Mouse (Mus musculus) stomach, postnatal 0 days (tissue): ENCODE data around the gene Tespa1.

Source experiments
- CTCF ChIP-seq: IDR thresholded peaks from 2 replicates; pipeline ENCODE4 v1.5.1; 2016; ENCODE audit warnings: antibody characterized with exemption, low read depth, mild to moderate bottlenecking, moderate library complexity
- EP300 ChIP-seq: optimal IDR thresholded peaks from 2 replicates; pipeline ENCODE3; 2016; ENCODE audit warnings: antibody characterized with exemption

- no peak for TF ChIP-seq CTCF
- no peak for TF ChIP-seq EP300
Measured at GRCm38 (mm10) chr10:130280066-130280465, 42.6 kb upstream of the Tespa1 start, which contains the start of gene Neurod4.
